Mouse (Mus musculus): ENCODE results near the gene Nox1. TPM values are rescaled to one million over a fixed set of nuclear protein-coding genes. Genes with fewer than 3 reads are reported as not detected.

The Nox1 gene
- polyA plus RNA-seq, 1 experiment from 2014 or later: 1.6 TPM

DNA sequence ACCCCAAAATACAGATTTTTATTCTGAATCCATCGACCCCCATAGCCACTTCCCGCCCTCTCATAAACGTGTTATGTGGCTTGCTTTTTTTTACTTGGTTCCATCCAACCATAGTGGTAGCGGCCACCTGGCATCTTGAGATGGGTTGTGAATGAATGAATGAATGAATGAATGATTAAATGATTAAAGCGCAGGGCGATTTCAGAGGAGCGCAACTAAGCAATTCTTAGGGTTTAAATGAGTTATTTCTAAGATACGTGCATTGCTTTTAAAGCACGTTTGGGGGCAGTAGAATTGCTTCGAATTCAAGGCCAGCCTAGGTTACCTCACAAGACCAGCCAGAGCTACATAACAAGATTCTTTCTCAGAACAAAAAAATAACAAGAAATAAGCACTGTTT is 162.0 kb downstream of the Nox1 start:
- Histone ChIP-seq H3K4me3 (ENCODE audit: low read length) (peak overlapping the region; percentile 61), H3K9me3 (ENCODE audit: control insufficient read depth, low read length) (no peaks in the 10 kb centered on the region), H3K4me1 (replicated peaks; ENCODE audit: control insufficient read depth, insufficient read depth, low read length) (no peaks in the 10 kb centered on the region), H3K36me3 (ENCODE audit: control insufficient read depth, insufficient read depth, low read length) (peaks cover 7% of the 10 kb centered on the region; the same call in 1 of the 2 replicates), H3K27ac (ENCODE audit: low read length) (peak overlapping the region; percentile 90), H3K4me2 (ENCODE audit: low read depth, low read length) (peak overlapping the region; percentile 50), H3K27me3 (ENCODE audit: control insufficient read depth, insufficient read depth, low read depth, low read length) (no peaks in the 10 kb centered on the region), H3K9ac (ENCODE audit: low read length) (peak overlapping the region; percentile 75)
- WGBS: 17% methylated on average over 10 of the region's 10 CpGs
- ATAC-seq (ENCODE audit: low read depth): no peak

GRCm38 (mm10) chrX:134058987-134059712 is 162.6 kb downstream of the Nox1 start, which contains the start of gene Cstf2:
Gene Cstf2 (plus strand): TSS chrX:134059187.
- WGBS: 24% methylated on average over 62 of the region's 77 CpGs
- peak within 1 kb of the TSS; percentile 90 for H3K27ac ChIP-seq (ENCODE audit: low read length)
- peak; percentile 99 for ATAC-seq (ENCODE audit: low read depth)

DNA sequence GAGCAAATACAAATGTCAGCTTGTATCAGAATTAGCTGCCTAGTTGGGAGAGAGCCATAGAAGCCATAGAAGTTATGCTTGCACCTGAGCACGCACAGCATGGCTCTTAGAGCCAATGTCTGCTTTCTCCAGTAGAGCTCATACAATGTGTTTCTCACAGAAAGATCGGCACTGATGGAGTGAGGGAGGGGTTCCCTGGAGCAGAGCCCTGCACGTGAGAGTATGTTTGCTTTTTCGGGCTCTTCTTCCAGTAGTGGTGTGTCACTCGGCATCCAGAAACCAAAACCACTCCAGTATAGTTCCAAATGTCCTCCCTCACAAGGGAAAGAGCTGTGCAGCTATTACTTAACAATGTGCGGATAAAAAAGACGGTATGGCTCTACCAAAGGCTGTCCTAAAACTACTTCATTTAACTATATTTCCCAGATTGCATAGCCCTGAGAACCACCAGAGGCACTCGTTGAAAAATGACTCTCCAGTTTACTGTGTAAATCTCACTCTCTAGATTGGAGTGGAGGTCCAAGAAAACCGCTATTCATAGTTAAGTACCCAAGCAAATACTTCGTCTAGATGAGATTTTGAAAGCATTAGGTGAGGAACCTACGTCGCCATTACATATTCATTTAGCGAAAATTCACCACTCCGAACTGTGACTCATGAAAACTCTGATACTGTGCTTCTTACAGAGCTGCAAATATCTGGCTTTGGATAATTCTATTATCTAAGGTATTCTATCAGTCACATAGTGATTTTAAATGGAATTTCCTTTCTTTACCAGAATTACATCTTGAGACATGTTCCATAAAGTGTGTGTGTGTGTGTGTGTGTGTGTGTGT is 163.5 kb downstream of the Nox1 start:
- ATAC-seq (ENCODE audit: low read depth): peak; percentile 56
- peak overlapping the region; percentile 52 for H3K27ac ChIP-seq (ENCODE audit: low read length)

More at GRCm38 (mm10) chrX:134058987-134059712, 162.6 kb downstream of the Nox1 start, which contains the start of gene Cstf2:
- Histone ChIP-seq H3K4me3 (ENCODE audit: low read length) (peak within 1 kb of the TSS; percentile 61), H3K4me2 (ENCODE audit: low read depth, low read length) (peak within 1 kb of the TSS; percentile 51), H3K9me3 (ENCODE audit: control insufficient read depth, low read length) (no peaks in the 10 kb centered on the region), H3K36me3 (ENCODE audit: control insufficient read depth, insufficient read depth, low read length) (peaks cover 7% of the 10 kb centered on the region; the same call in 1 of the 2 replicates), H3K27me3 (ENCODE audit: control insufficient read depth, insufficient read depth, low read depth, low read length) (no peaks in the 10 kb centered on the region), H3K9ac (ENCODE audit: low read length) (peak within 1 kb of the TSS; percentile 75), H3K4me1 (replicated peaks; ENCODE audit: control insufficient read depth, insufficient read depth, low read length) (no peaks in the 10 kb centered on the region)

GRCm38 (mm10) chrX:134056897-134057296 is 164.9 kb downstream of the Nox1 start:
- no peaks in the 10 kb centered on the region for H3K9me3 ChIP-seq (ENCODE audit: control insufficient read depth, low read length)
- 74% methylated on average over 2 of the region's 2 CpGs for WGBS
- no peaks in the 10 kb centered on the region for H3K4me1 ChIP-seq (replicated peaks; ENCODE audit: control insufficient read depth, insufficient read depth, low read length)
- no peak overlapping the region for H3K27ac ChIP-seq (ENCODE audit: low read length)
- ATAC-seq (ENCODE audit: low read depth): no peak
- 0 out of 2 replicates have a peak, but pooled peaks cover under 1% of the 10 kb centered on the region for H3K36me3 ChIP-seq (ENCODE audit: control insufficient read depth, insufficient read depth, low read length)
- no peak overlapping the region for H3K4me3 ChIP-seq (ENCODE audit: low read length)
- H3K9ac ChIP-seq (ENCODE audit: low read length): no peak overlapping the region
- H3K4me2 ChIP-seq (ENCODE audit: low read depth, low read length): no peak overlapping the region
- H3K27me3 ChIP-seq (ENCODE audit: control insufficient read depth, insufficient read depth, low read depth, low read length): no peaks in the 10 kb centered on the region

More for the DNA sequence above, 163.5 kb downstream of the Nox1 start:
- Histone ChIP-seq H3K4me1 (replicated peaks; ENCODE audit: control insufficient read depth, insufficient read depth, low read length) (no peaks in the 10 kb centered on the region), H3K27me3 (ENCODE audit: control insufficient read depth, insufficient read depth, low read depth, low read length) (no peaks in the 10 kb centered on the region), H3K9ac (ENCODE audit: low read length) (no peak overlapping the region), H3K4me2 (ENCODE audit: low read depth, low read length) (peak overlapping the region; percentile 51), H3K9me3 (ENCODE audit: control insufficient read depth, low read length) (no peaks in the 10 kb centered on the region), H3K4me3 (ENCODE audit: low read length) (peak overlapping the region; percentile 61), H3K36me3 (ENCODE audit: control insufficient read depth, insufficient read depth, low read length) (peaks cover 7% of the 10 kb centered on the region; the same call in 1 of the 2 replicates)
- 50% methylated on average over 14 of the region's 14 CpGs for WGBS

DNA sequence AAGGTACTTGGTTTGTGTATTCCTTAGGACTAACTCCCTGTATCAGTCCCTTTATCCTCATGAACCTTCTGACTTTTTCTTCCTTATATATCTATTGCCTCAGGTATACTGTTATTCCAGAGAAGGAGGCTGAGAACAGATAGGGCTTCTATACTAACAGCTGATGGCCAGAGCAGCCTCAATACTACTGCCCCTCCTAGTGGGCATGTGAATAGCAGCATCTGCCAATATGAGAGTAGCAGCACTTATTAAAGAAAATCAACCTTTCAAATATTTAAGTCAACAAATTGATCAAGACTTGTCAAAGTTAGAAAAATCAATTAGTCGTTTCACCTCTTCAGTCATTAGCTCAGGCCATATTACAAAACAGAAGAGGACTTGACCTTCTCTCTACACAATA is 172.8 kb downstream of the Nox1 start:
- Histone ChIP-seq H3K36me3 (ENCODE audit: control insufficient read depth, insufficient read depth, low read length) (no peaks in the 10 kb centered on the region), H3K4me3 (ENCODE audit: low read length) (no peak overlapping the region), H3K9me3 (ENCODE audit: control insufficient read depth, low read length) (no peaks in the 10 kb centered on the region), H3K4me1 (replicated peaks; ENCODE audit: control insufficient read depth, insufficient read depth, low read length) (no peaks in the 10 kb centered on the region), H3K9ac (ENCODE audit: low read length) (no peak overlapping the region), H3K27me3 (ENCODE audit: control insufficient read depth, insufficient read depth, low read depth, low read length) (no peaks in the 10 kb centered on the region), H3K4me2 (ENCODE audit: low read depth, low read length) (no peak overlapping the region), H3K27ac (ENCODE audit: low read length) (no peak overlapping the region)
- WGBS: 54% methylated on average over 1 of the region's 1 CpGs
- ATAC-seq (ENCODE audit: low read depth): no peak

Small RNAs within 50 kb of the gene (microRNA-seq; reads per million reads assigned to microRNA genes)
- not detected for gene Mir3112

Other genes starting within 250 kb of the Nox1 start
- gene Sytl4, start 240.1 kb downstream of the Nox1 start, polyA plus RNA-seq (2015; fragmentation: Nextera tagmentation; extraction: Ambion mirVana): 5.7 and 6.2 TPM in 2 replicates
- 43.8 and 46.5 TPM in 2 replicates for gene Cstf2, start 162.8 kb downstream of the Nox1 start, polyA plus RNA-seq (2015; fragmentation: Nextera tagmentation; extraction: Ambion mirVana)
- gene Xkrx, start 59.9 kb downstream of the Nox1 start, polyA plus RNA-seq (2015; fragmentation: Nextera tagmentation; extraction: Ambion mirVana): 0.35 and 0.38 TPM in 2 replicates
- gene Arl13a, start 34.5 kb downstream of the Nox1 start, polyA plus RNA-seq (2015; fragmentation: Nextera tagmentation; extraction: Ambion mirVana): not detected in 2 replicates
- gene Trmt2b, start 55.0 kb upstream of the Nox1 start, polyA plus RNA-seq (2015; fragmentation: Nextera tagmentation; extraction: Ambion mirVana): 20.1 and 20.4 TPM in 2 replicates
- gene Tmem35a, start 73.3 kb upstream of the Nox1 start, polyA plus RNA-seq (2015; fragmentation: Nextera tagmentation; extraction: Ambion mirVana): 3.6 and 4.4 TPM in 2 replicates
- 29.5 and 34.5 TPM in 2 replicates for gene Cenpi, start 86.1 kb upstream of the Nox1 start, polyA plus RNA-seq (2015; fragmentation: Nextera tagmentation; extraction: Ambion mirVana)
- 0.40 and 0.41 TPM in 2 replicates for gene Drp2, start 182.6 kb upstream of the Nox1 start, polyA plus RNA-seq (2015; fragmentation: Nextera tagmentation; extraction: Ambion mirVana)